In genomic region chr14:20185426-20185825, GRCm38 (mm10) we compare ENCODE assay signal across 15 mouse cellular contexts.
"Had no signal": no experiment of that assay in that cellular context is flagged by ENCODE, and none has a peak within 500 bp of the region (broad histone marks: within the 10 kb centered on the region; RNA-seq: fewer than 3 reads in every experiment).

No protein-coding gene starts in this region.

- H3K36me3 ChIP-seq: limb, embryonic 13.5 days; midbrain, embryonic 12.5 days; stomach, embryonic 15.5 days had no signal

- H3K9ac ChIP-seq: limb, embryonic 13.5 days; lung, embryonic 14.5 days; midbrain, embryonic 12.5 days; stomach, embryonic 15.5 days had no signal

- H3K27me3 ChIP-seq: limb, embryonic 13.5 days; stomach, embryonic 15.5 days had no signal

- DNase-seq: kidney, adult 8-10 months; kidney, postnatal 10 days; kidney, postnatal 4 days; left cerebral cortex, postnatal 4 days; lung, embryonic 14.5 days; lung, postnatal 10 days; lung, postnatal 4 days; right cerebral cortex, postnatal 14 days; thymus, adult 18-20 months; thymus, postnatal 14 days had no signal

- H3K4me2 ChIP-seq: limb, embryonic 13.5 days; liver, embryonic 11.5 days; lung, embryonic 14.5 days; midbrain, embryonic 12.5 days; stomach, embryonic 15.5 days had no signal

- H3K27ac ChIP-seq: layer of hippocampus, adult 2 months; limb, embryonic 13.5 days; midbrain, embryonic 12.5 days; stomach, embryonic 15.5 days had no signal

- H3K9me3 ChIP-seq: limb, embryonic 13.5 days; midbrain, embryonic 12.5 days; stomach, embryonic 15.5 days had no signal

- H3K4me3 ChIP-seq: layer of hippocampus, adult 2 months; limb, embryonic 13.5 days; midbrain, embryonic 12.5 days; stomach, embryonic 15.5 days had no signal
